Mouse (Mus musculus): Measurements from ENCODE around the gene Kctd11.
A peak's percentile ranks its signal among the peaks of the same experiment; 100 is the strongest.

GRCm38 (mm10) chr11:69886907-69887635 is 5.9 kb upstream of the Kctd11 start:
- peak; percentile 82 for TF ChIP-seq CTCF (IDR thresholded peaks at IDR 0.05; ENCODE audit: low read depth)
- no peak for TF ChIP-seq EP300 (optimal IDR thresholded peaks at IDR 0.05)

All from stomach, postnatal 0 days (tissue).